Mouse (Mus musculus) thymus, adult 2 months (tissue): ENCODE data around the gene Olfr12.

Experiments used
- CTCF ChIP-seq: fragments of 200-500 bp; IDR thresholded peaks from 2 replicates; pipeline ENCODE4 v1.5.1; 2012; ENCODE audit warnings: mild to moderate bottlenecking, control low read depth, low read length, moderate library complexity, borderline replicate concordance; ENCODE audit not compliant: control insufficient read depth, poor library complexity, insufficient read depth; ENCODE audit errors: extremely low read depth
- POLR2A ChIP-seq: fragments of 200-500 bp; IDR thresholded peaks from 2 replicates; pipeline ENCODE4 v1.6.1; 2012; ENCODE audit warnings: mild to moderate bottlenecking, low read length, control low read depth, moderate library complexity; ENCODE audit not compliant: control insufficient read depth, poor library complexity, insufficient read depth; ENCODE audit errors: extremely low read depth

- TF ChIP-seq CTCF (no peak), POLR2A (no peak)
Observed at GRCm38 (mm10) chr1:92632196-92632595, 14.6 kb downstream of the Olfr12 start.
